ENCODE assay signal across 25 mouse cellular contexts in genomic region chr16:4928474-4928873, GRCm38 (mm10). TPM values are rescaled to one million over a fixed set of nuclear protein-coding genes. Genes with fewer than 3 reads are reported as not detected.
DNase-seq lines count a peak whose midpoint lies in the region; ATAC-seq and TF ChIP-seq lines count a peak whose summit lies in the region.
"Had no signal": no experiment of that assay in that cellular context is flagged by ENCODE, and none has a peak within 500 bp of the region (broad histone marks: within the 10 kb centered on the region; RNA-seq: fewer than 3 reads in every experiment).

No protein-coding gene starts in this region.

- no peaks in the 10 kb centered on the region for H3K27me3 ChIP-seq in liver, embryonic 13.5 days
- no peaks in the 10 kb centered on the region for H3K27me3 ChIP-seq in liver, embryonic 11.5 days (replicated peaks; ENCODE audit: control insufficient read depth, insufficient read depth, low read length)
- H3K27me3 ChIP-seq in liver, embryonic 16.5 days (ENCODE audit: control insufficient read depth, insufficient read depth, low read depth, low read length): no peaks in the 10 kb centered on the region
- no peaks in the 10 kb centered on the region for H3K27me3 ChIP-seq in stomach, postnatal 0 days (ENCODE audit: control insufficient read depth, insufficient read depth, low read length)
- H3K27me3 ChIP-seq: CH12.LX; embryonic facial prominence, embryonic 12.5 days; forebrain, embryonic 13.5 days; forebrain, embryonic 15.5 days; Patski had no signal

- WGBS in liver, embryonic 13.5 days (ENCODE audit: insufficient replicate concordance): 65% methylated on average over 2 of the region's 2 CpGs
- WGBS in liver, embryonic 11.5 days: 64% methylated on average over 2 of the region's 2 CpGs
- WGBS in liver, embryonic 16.5 days (ENCODE audit: insufficient replicate concordance): 50% methylated on average over 2 of the region's 2 CpGs
- WGBS in stomach, postnatal 0 days: 67% methylated on average over 2 of the region's 2 CpGs

- no peak for TF ChIP-seq CTCF in layer of hippocampus, adult 2 months (conservative IDR thresholded peaks at IDR 0.05)
- no peak for TF ChIP-seq CTCF in stomach, postnatal 0 days (IDR thresholded peaks at IDR 0.05; ENCODE audit: low read depth)

- H3K36me3 ChIP-seq in liver, embryonic 13.5 days: peaks cover 76% of the 10 kb centered on the region
- peaks cover 34% of the 10 kb centered on the region for H3K36me3 ChIP-seq in liver, embryonic 11.5 days (ENCODE audit: control insufficient read depth, insufficient read depth, low read length)
- peaks cover 10% of the 10 kb centered on the region for H3K36me3 ChIP-seq in liver, embryonic 16.5 days (ENCODE audit: control insufficient read depth, insufficient read depth)
- peaks cover 50% of the 10 kb centered on the region for H3K36me3 ChIP-seq in stomach, postnatal 0 days (ENCODE audit: control insufficient read depth, insufficient read depth, low read length)

- no peak for ATAC-seq in liver, embryonic 13.5 days (ENCODE audit: low read depth)
- no peak for ATAC-seq in liver, embryonic 11.5 days (replicated peaks; ENCODE audit: low FRiP score)
- peak; percentile 45 for ATAC-seq in liver, embryonic 16.5 days (ENCODE audit: low read depth)
- peak; percentile 70 for ATAC-seq in stomach, postnatal 0 days (ENCODE audit: low FRiP score, low TSS enrichment)
- ATAC-seq: activated CD4-positive, CD25-positive, alpha-beta regulatory T cell, adult 4 months; CD4-positive, CD25-positive, alpha-beta regulatory T cell, adult 4 months; forebrain, embryonic 13.5 days; forebrain, embryonic 15.5 days; Patski had no signal

- no peak for TF ChIP-seq EP300 in stomach, postnatal 0 days (optimal IDR thresholded peaks at IDR 0.05)

- no peak overlapping the region for H3K4me3 ChIP-seq in layer of hippocampus, adult 2 months
- no peak overlapping the region for H3K4me3 ChIP-seq in liver, embryonic 13.5 days (replicated peaks)
- H3K4me3 ChIP-seq in liver, embryonic 11.5 days (ENCODE audit: low read depth, low read length): no peak overlapping the region
- H3K4me3 ChIP-seq in liver, embryonic 16.5 days (ENCODE audit: low read depth, low read length): no peak overlapping the region
- H3K4me3 ChIP-seq in stomach, postnatal 0 days (ENCODE audit: low read depth, low read length): no peak overlapping the region
- H3K4me3 ChIP-seq: embryonic facial prominence, embryonic 10.5 days; embryonic facial prominence, embryonic 12.5 days; forebrain, embryonic 13.5 days; forebrain, embryonic 15.5 days had no signal

- peaks cover 21% of the 10 kb centered on the region for H3K4me1 ChIP-seq in liver, embryonic 13.5 days (replicated peaks)
- no peaks in the 10 kb centered on the region for H3K4me1 ChIP-seq in liver, embryonic 11.5 days (replicated peaks; ENCODE audit: control insufficient read depth, insufficient read depth, low read length)
- H3K4me1 ChIP-seq in liver, embryonic 16.5 days (ENCODE audit: control insufficient read depth, low read depth, low read length): peaks cover 6% of the 10 kb centered on the region
- H3K4me1 ChIP-seq in stomach, postnatal 0 days (replicated peaks; ENCODE audit: control insufficient read depth, insufficient read depth): no peaks in the 10 kb centered on the region
- H3K4me1 ChIP-seq: embryonic facial prominence, embryonic 10.5 days; embryonic facial prominence, embryonic 12.5 days; forebrain, embryonic 13.5 days; forebrain, embryonic 15.5 days had no signal

- no peak overlapping the region for H3K4me2 ChIP-seq in liver, embryonic 13.5 days
- no peak overlapping the region for H3K4me2 ChIP-seq in liver, embryonic 11.5 days
- no peak overlapping the region for H3K4me2 ChIP-seq in liver, embryonic 16.5 days (ENCODE audit: low read depth, low read length)
- H3K4me2 ChIP-seq in stomach, postnatal 0 days (replicated peaks; ENCODE audit: low read depth): no peak overlapping the region
- H3K4me2 ChIP-seq: embryonic facial prominence, embryonic 12.5 days; forebrain, embryonic 13.5 days; forebrain, embryonic 15.5 days had no signal

- no peaks in the 10 kb centered on the region for H3K9me3 ChIP-seq in liver, embryonic 13.5 days (replicated peaks)
- no peaks in the 10 kb centered on the region for H3K9me3 ChIP-seq in liver, embryonic 11.5 days (ENCODE audit: control insufficient read depth, low read length)
- H3K9me3 ChIP-seq in liver, embryonic 16.5 days (replicated peaks; ENCODE audit: control insufficient read depth, low read length): no peaks in the 10 kb centered on the region
- no peaks in the 10 kb centered on the region for H3K9me3 ChIP-seq in stomach, postnatal 0 days (ENCODE audit: control insufficient read depth, low read length)
- H3K9me3 ChIP-seq: embryonic facial prominence, embryonic 10.5 days; embryonic facial prominence, embryonic 12.5 days; forebrain, embryonic 13.5 days; forebrain, embryonic 15.5 days; G1E had no signal

- DNase-seq in layer of hippocampus, adult 2 months (ENCODE audit: low spot score in 2 of 2): no peak
- DNase-seq in layer of hippocampus, postnatal 10 days (ENCODE audit: low spot score in 2 of 2): no peak
- DNase-seq in liver, embryonic 13.5 days: no peak
- DNase-seq in liver, embryonic 11.5 days (ENCODE audit: low spot score): no peak
- peak; percentile 44 for DNase-seq in stomach, postnatal 0 days (ENCODE audit: low spot score)
- DNase-seq in c-Kit-positive CD71-positive TER-119-positive erythroid progenitor cells, embryonic 14.5 days (ENCODE audit: low spot score): no peak
- DNase-seq: adrenal gland, adult 2 months; adrenal gland, postnatal 10 days; adrenal gland, postnatal 25 days; B cell, adult 2 months; cerebellum, adult 11-12 months; cerebellum, adult 2 months; cerebellum, adult 9-10 months; cerebellum, postnatal 10 days; cerebellum, postnatal 25 days had no signal

- peak overlapping the region; percentile 19; the same call in 1 of the 2 replicates for H3K27ac ChIP-seq in layer of hippocampus, adult 2 months
- 0 out of 2 replicates have a peak overlapping the region, but pooled peaks have one; percentile 13 for H3K27ac ChIP-seq in liver, embryonic 13.5 days
- H3K27ac ChIP-seq in liver, embryonic 11.5 days (ENCODE audit: low read depth, low read length): no peak overlapping the region
- peak overlapping the region; percentile 47; the same call in 1 of the 2 replicates for H3K27ac ChIP-seq in liver, embryonic 16.5 days (ENCODE audit: low read length)
- no peak overlapping the region for H3K27ac ChIP-seq in stomach, postnatal 0 days (replicated peaks)
- H3K27ac ChIP-seq: embryonic facial prominence, embryonic 10.5 days; embryonic facial prominence, embryonic 12.5 days; forebrain, embryonic 13.5 days; forebrain, embryonic 15.5 days had no signal

- no peak overlapping the region for H3K9ac ChIP-seq in liver, embryonic 13.5 days
- no peak overlapping the region for H3K9ac ChIP-seq in liver, embryonic 11.5 days (ENCODE audit: low read depth, low read length)
- H3K9ac ChIP-seq in liver, embryonic 16.5 days (ENCODE audit: low read depth, low read length): no peak overlapping the region
- H3K9ac ChIP-seq in stomach, postnatal 0 days (ENCODE audit: low read length): no peak overlapping the region
- H3K9ac ChIP-seq: embryonic facial prominence, embryonic 12.5 days; forebrain, embryonic 13.5 days; forebrain, embryonic 15.5 days had no signal

RNA-seq across cellular contexts. Expression of gene Nudt16l1, which starts 10.1 kb away (rescaled TPM):
- total RNA-seq in layer of hippocampus, adult 2 months (2021): 10 to 100 TPM; 79.1 to 79.6 TPM
- total RNA-seq in layer of hippocampus, postnatal 10 days (2021): 10 to 100 TPM; 67.0 to 76.3 TPM
- polyA plus RNA-seq in liver, embryonic 13.5 days (2015; fragmentation: Nextera tagmentation; extraction: Ambion mirVana): 53.6 and 55.1 TPM in 2 replicates
- polyA plus RNA-seq in liver, embryonic 11.5 days (2014; fragmentation: Nextera tagmentation; extraction: Ambion mirVana): 102 and 103 TPM in 2 replicates
- polyA plus RNA-seq in liver, embryonic 16.5 days (2015; fragmentation: Nextera tagmentation; extraction: Ambion mirVana): 47.8 and 49.1 TPM in 2 replicates
- 92.9 and 93.6 TPM in 2 replicates for polyA plus RNA-seq in stomach, postnatal 0 days (2015; fragmentation: Nextera tagmentation; extraction: Ambion mirVana)

RNA-seq across cellular contexts. Expression of gene Anks3, which starts 35.5 kb away (rescaled TPM):
- 10 to 100 TPM; 75.8 to 98.0 TPM for total RNA-seq in layer of hippocampus, adult 2 months (2021)
- 10 to 100 TPM; 55.4 to 61.0 TPM for total RNA-seq in layer of hippocampus, postnatal 10 days (2021)
- polyA plus RNA-seq in liver, embryonic 13.5 days (2015; fragmentation: Nextera tagmentation; extraction: Ambion mirVana): 12.1 and 13.9 TPM in 2 replicates
- polyA plus RNA-seq in liver, embryonic 11.5 days (2014; fragmentation: Nextera tagmentation; extraction: Ambion mirVana): 28.1 and 30.0 TPM in 2 replicates
- polyA plus RNA-seq in liver, embryonic 16.5 days (2015; fragmentation: Nextera tagmentation; extraction: Ambion mirVana): 16.5 and 16.7 TPM in 2 replicates
- polyA plus RNA-seq in stomach, postnatal 0 days (2015; fragmentation: Nextera tagmentation; extraction: Ambion mirVana): 21.6 and 22.7 TPM in 2 replicates

RNA-seq across cellular contexts. Expression of gene Mgrn1, which starts 42.4 kb away (rescaled TPM):
- 100 to 1,000 TPM; 211 to 212 TPM for total RNA-seq in layer of hippocampus, adult 2 months (2021)
- 100 to 1,000 TPM; 164 to 168 TPM for total RNA-seq in layer of hippocampus, postnatal 10 days (2021)
- 22.6 and 24.5 TPM in 2 replicates for polyA plus RNA-seq in liver, embryonic 13.5 days (2015; fragmentation: Nextera tagmentation; extraction: Ambion mirVana)
- 50.5 and 52.5 TPM in 2 replicates for polyA plus RNA-seq in liver, embryonic 11.5 days (2014; fragmentation: Nextera tagmentation; extraction: Ambion mirVana)
- polyA plus RNA-seq in liver, embryonic 16.5 days (2015; fragmentation: Nextera tagmentation; extraction: Ambion mirVana): 28.2 and 30.4 TPM in 2 replicates
- polyA plus RNA-seq in stomach, postnatal 0 days (2015; fragmentation: Nextera tagmentation; extraction: Ambion mirVana): 43.0 and 44.0 TPM in 2 replicates

RNA-seq across cellular contexts. Expression of gene Ubald1, which starts 48.4 kb away (rescaled TPM):
- 10 to 100 TPM; 95.8 to 96.4 TPM for total RNA-seq in layer of hippocampus, adult 2 months (2021)
- total RNA-seq in layer of hippocampus, postnatal 10 days (2021): 10 to 100 TPM; 68.9 to 74.7 TPM
- 12.3 and 13.3 TPM in 2 replicates for polyA plus RNA-seq in liver, embryonic 13.5 days (2015; fragmentation: Nextera tagmentation; extraction: Ambion mirVana)
- 26.4 and 29.9 TPM in 2 replicates for polyA plus RNA-seq in liver, embryonic 11.5 days (2014; fragmentation: Nextera tagmentation; extraction: Ambion mirVana)
- polyA plus RNA-seq in liver, embryonic 16.5 days (2015; fragmentation: Nextera tagmentation; extraction: Ambion mirVana): 10.8 and 13.3 TPM in 2 replicates
- polyA plus RNA-seq in stomach, postnatal 0 days (2015; fragmentation: Nextera tagmentation; extraction: Ambion mirVana): 32.1 and 40.0 TPM in 2 replicates

Comparison
In these comparisons a context has a peak if more than half of its experiments do, and no peak if none do; other contexts are left out.
1. H3K27ac ChIP-seq: peak in layer of hippocampus, adult 2 months (single experiment), liver, embryonic 13.5 days (single experiment) and liver, embryonic 16.5 days (single experiment); none in liver, embryonic 11.5 days (single experiment) and stomach, postnatal 0 days (single experiment).
2. ATAC-seq: peak in liver, embryonic 16.5 days (single experiment) and stomach, postnatal 0 days (single experiment); none in liver, embryonic 13.5 days (single experiment) and liver, embryonic 11.5 days (single experiment).